Mouse (Mus musculus) right cerebral cortex, postnatal 25 days (tissue): ENCODE data around the gene Hoxb5.

Experiments used
- DNase-seq: peaks from one replicate; pipeline ENCODE4 v3.0.0; 2022

The Hoxb5 gene

DNA sequence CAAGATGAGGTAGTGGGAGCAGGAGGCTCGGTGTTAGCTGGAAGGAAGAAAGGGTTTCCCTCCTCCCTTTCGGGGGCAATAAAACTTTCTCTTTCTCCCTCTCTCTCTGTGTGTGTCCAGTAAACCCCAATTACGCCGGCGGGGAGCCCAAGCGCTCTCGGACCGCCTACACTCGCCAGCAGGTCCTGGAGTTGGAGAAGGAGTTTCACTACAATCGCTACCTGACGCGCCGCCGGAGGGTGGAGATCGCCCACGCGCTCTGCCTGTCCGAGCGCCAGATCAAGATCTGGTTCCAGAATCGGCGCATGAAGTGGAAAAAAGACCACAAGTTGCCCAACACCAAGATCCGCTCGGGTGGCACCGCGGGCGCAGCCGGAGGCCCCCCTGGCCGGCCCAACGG is 16.8 kb downstream of the Hoxb5 start:
- no peak for DNase-seq

DNA sequence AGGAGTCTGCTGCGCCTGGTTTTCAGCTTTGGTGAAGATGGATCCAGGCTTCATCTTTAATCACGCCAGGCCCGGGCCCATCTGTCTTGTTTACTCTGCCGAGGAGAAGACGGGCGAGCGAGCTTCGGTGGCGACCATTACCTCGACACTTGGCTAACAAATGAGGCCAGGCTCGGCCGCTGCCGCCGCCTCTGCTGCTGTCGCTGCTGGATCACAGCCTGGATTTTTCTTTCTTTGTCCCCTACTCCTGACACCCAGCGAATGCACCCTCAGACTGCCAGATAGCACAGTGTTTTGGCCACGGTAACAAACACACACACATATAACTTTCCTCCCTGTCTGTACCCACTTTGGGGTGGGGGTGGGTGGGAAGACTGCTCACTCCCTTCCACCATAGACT is 17.6 kb downstream of the Hoxb5 start:
- no peak for DNase-seq

DNA sequence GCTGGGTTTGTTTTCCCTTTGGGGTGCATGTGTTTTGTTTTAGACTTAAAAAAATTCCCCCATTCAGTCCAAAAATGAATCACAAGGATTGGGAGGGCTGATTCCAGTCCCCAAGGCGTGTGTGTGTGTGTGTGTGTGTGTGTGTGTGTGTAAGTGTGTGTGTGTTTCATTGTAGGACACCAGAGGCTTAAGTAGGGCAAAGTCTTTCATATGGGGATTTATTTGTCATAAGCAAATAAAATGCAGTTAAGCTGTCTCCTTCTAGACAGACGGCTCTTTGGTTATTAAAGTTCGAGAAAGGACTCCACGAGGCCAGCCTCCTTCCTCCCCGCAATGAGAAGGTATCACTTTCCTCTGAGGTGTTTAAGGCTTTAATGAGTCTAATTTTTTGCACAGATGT is 18.7 kb downstream of the Hoxb5 start:
- DNase-seq: no peak

DNA sequence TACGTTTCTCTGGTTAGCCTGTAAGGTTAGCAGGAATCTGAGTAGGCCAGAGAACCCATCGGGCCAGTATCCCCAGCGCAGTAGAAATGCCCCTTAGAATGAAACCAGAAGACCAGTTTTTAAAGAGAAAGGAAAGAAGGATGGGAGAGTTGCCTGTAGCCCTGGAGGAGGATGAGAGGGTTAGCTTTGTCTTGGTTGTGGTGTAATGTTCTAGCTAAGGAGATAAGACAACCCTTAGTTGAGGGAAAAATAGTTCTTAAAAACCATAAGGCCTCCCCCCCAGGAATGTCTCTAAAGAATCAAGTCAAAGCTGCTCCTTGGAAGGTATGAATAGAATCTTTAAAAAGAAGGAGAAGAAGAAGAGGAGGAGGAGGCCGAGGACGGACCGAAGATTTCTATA is 19.6 kb downstream of the Hoxb5 start:
- DNase-seq: no peak

DNA sequence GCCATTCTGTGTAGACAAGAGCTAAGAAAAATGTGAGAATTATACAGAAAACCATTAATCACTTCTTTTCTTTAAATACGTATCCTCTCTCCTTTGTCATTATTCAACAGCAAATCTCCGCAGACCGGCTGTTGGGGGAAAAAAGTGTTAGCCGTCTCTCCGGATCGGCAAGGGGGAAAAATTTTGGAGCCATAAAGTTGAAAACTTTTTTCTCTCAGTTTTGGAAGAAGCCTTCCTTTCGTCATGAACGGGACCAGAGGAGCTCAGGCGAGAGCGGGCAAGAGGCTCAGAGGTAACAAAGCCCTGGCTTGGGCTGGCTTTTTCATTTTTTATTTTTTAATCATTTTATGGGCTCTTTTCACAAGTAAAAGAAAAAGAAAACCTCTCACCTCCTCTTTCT is 20.0 kb downstream of the Hoxb5 start, which contains the start of gene Hoxb3:
Hoxb3 (plus strand) TSS at position 173 of the 400 bp plus-strand sequence.
- DNase-seq: no peak

DNA sequence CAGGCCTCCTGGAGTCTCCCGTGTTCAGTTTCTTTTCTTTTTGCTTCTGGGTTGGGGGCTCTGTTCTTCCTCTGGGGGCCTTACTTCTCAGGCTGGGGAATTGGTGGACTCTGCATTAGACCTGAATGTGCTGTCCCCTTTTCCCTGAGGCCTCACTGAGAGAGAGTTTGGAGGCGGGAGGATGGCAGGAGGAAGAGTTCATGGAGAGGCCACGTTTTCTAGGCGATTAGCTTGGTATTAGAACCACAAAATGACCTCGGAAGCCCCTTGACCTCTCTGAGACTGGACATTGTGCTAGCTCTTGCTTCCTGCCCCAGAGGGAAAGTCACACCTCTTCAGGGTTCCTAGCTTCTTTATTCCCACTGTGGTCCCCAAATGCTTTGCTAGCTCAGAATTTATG is 21.0 kb downstream of the Hoxb5 start:
- no peak for DNase-seq

DNA sequence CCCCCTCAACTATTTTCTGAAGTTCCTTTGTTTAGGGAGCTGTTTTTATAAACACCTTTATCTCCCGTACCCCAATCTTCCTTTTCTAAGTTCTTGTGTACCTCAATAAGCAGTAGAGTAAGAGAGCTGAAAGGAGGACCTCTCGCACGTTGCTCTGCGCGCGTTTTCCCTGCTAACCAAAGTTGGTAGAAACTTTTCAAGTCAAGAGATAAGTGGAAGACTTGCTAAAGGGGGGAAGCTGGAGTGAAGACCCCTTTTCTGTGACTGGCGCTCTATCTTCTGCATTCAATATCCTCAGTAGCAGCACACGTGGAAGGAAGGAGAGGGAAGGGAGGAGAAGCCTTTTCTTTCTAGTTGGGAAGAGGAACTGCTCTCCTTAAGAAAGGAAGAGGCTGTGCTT is 21.8 kb downstream of the Hoxb5 start:
- DNase-seq: no peak

DNA sequence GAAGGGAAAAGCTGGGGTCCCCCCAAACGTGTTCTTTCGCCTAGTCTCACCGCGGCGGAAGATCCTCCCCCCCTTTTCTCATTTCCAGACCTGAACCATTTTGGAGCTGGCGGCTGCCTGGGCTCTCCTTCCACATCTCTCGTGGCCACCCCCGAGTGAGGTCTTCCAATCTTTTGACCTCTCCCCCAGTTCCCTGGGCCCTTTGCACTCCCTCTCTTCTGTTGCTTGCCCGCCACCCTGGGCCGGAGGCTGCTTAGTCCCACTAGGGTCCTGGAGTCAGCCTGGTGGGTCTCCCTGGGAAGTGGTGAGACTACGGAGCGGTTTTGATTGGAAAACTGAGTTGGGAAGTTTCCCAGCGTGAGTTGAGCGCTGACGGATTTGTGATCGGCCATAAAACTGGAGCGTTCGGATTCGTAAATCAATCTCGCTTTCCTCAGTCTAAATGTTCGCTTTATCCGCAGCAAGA is 22.6 kb downstream of the Hoxb5 start:
- DNase-seq: no peak

DNA sequence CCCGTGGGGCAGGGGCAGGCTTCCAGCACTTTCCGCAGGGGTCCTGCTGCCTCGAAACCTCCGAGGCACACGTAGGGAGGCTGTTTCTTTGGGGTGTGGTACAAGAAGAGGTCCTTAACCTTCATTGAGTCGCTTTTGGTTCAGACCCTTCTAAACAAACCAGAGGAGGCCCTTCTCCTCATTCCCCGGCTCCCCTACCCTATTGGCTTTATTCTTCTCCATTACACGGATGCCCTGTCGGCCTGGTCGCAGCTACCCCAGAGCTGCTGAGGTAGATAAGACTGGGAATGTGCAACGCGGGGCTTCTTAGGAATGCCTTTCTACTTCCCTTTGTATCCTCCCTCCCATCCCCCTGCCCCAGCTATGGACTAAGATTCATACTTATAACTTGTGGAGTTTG is 23.6 kb downstream of the Hoxb5 start:
- no peak for DNase-seq

DNA sequence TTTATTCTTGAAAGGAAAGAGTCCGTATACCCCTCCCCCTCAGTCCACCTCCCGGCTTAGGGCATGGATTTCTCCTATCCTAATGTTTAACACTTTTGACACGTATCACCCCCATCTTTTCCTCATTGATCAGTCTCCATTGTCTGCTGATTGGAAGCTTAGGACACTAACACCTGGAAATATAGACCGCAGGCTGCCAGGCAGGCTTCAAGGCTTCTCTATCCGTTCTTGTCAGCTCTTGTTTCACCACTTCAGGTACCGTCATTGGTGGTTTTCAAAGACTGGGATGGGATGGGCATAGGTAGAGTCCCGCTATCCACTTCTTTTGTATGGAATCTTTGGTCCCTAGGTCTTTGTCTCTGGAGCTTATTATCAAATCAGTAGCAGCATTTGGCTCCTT is 24.0 kb downstream of the Hoxb5 start:
- no peak for DNase-seq

DNA sequence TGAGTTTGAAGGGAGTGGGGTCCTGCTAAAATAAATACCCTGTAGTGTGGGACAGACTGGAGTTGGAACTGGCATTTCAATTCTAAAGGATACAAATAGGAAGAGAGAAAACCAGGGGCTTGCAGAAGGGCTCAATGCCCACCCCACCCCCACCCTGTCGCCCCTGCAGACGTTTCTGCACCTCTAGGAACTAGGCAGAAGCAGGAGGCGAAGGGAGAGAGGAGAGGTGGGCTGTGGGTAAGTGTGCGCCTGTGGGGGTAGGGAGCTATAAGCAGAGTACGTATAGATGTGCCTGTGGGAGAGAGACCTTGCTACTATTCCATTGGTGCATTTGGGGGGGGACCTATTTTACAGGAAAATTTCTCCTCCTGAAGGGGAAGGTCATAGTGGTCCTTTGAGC is 24.6 kb downstream of the Hoxb5 start:
- DNase-seq: no peak

DNA sequence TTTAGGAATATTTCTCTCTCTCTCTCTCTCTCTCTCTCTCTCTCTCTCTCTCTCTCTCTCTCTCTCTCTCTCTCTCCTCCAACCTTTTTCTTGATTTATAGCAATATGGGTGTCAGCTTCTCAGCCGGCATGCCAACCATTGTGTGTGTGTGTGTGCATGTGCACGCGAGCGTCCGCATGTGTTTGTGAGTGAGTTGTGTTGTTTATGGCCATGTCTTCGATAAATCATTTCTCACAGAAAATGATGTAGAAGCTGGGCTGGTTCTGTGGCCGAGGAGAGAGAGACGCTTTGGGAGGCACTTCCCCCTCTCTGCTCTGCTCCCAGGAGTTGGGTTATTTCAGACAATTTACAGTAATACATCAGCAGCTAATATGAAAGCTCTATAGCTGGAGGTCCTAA is 25.5 kb downstream of the Hoxb5 start:
- no peak for DNase-seq

DNA sequence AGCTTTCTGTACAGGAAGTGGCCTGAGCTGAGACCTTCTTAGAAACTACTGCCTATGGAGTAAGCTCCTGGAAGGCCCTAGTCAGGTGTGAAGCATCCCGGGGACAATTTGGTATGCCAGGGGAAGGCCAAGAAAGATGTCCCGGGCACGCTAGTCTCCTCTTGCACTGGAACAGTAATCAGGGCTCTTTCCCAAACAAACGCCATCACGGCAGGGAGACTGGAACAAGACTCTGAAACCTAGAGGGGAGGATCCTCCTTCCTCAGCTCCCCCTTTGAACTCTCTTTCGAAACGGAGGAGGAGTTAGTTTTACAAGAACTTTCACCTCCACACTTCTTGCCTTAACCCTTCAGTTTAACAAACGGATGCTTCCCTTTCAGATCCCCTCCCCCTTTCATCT is 29.0 kb downstream of the Hoxb5 start:
- DNase-seq: no peak

DNA sequence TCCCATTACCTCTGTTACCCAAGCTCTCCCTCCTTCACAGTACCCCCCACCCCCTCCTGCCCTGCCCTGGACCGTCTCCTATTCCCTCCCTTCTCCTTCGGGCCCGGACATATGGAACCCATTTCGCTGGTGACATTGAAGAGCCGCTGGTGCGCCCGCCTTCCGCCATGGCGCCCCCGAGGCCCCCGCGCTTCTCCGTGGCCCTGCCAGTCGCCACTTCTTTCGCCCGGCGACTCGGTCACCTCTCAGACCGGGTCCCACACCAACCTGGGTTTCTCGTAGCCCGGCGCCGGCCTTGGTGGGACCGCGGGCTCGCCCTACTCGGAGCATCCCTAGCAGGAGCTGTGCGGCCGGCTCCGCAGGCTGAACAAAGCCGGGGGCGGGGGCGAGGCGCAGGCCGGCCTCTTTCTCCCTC is 29.5 kb downstream of the Hoxb5 start:
- DNase-seq: no peak

DNA sequence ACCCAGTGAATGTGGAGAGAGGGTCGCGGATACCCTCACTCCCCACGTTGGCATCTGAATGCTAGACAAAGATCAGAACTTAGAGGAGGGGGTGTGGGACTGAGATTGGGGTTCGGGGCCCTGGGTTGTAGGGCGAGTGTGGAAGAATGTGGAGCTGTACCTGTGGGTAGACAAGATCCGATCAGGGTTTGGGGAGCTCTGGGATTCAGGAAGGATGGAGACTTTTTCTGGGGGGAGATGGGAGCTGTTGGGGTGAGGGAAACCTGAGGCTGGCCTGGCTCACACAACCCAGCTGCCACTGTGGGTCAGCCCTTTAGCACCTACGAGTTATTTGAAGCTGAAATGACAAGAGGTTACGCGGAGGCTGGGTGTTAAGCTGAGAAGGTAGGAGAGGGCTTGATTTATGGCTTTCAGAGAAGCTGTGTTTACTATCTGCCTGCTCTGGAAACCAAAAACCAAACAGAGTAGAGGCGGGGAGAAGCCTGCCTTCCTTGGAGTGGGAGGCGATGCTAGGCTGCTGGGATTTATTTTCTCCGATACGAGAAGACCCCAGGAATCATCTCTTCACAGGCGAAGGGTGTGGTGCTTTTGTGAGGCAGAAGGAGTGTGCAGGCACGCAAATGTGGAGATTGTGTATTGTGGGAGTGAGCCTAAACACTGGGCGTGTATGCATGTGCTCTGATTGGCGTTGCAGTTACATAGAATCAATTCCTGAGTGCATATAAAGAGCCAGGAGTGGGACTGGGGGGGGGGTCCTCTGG is 30.3 kb downstream of the Hoxb5 start:
- no peak for DNase-seq

DNA sequence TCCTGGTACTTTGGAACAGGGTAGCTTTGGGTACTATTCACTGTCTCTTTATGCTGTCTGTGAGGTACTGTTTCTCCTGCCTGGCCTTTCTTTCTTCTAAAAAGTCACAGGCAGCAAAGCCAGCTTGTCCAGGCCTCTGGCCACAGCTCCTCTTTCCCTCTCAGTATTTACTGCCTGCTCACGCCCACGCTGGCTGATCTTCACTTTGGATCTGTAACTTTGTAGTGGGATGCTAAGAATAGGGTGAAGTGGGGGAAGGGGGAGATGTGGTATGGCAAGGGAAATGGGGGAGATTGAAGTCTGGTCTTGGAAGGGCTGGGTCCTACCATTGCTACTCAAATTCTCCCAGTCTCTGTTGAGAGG is 30.8 kb downstream of the Hoxb5 start:
- no peak for DNase-seq

DNA sequence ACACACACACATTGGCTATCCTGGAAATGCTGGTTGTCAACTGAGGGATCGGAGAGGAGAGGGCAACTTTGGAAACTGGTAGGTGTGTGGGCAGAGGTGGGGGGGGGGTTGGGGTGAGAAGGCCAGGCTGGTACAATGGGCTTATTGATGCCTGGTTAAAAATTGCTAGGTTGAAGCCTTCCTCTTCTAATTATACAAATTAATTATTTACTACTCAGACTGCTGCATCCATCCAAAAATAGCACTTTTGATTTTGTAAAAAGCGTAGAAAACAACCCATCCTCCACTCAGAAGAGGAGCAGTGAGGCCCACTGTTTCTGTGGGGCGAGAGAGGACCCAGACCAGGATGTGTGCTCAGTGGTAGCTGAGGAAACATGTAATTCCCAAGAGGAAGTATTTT is 31.9 kb downstream of the Hoxb5 start:
- no peak for DNase-seq

DNA sequence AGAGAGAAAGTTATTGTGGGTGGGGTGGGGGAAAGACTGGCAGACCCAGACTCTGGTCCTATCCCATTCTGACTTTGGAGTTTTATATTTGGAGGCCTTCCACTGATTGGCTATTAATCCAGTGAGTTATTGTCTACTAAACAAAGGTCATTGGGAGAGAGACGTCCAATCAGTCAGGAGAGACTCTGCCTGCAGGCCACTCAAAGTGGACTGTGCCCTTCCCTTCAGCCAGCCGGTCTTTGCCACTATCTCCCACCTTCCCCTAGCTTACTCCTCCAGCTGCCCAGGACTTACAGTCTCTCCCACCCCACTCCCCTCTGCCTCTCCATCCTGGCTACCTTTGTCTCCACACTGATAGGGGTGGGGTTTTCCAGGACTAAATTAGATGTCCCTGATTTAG is 33.5 kb downstream of the Hoxb5 start:
- no peak for DNase-seq

DNA sequence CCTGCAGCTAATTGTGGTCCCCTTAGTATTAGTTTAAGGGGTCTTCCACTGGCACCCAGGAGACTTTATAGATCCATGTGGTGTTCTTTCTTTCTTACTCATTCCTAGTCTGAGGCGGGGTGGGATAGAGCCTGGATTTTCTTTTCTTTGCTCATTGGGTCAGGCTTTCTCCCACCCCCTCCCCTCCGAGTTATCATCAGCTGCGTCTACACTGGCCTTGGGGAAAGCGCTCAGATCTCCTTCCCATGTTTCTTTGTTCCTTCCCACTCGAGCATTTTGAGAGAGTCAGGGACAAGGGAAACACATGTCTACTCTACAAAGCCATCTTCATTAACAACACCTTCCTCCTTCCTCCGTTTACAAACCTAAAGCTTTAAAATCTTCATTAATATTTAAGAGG is 33.9 kb downstream of the Hoxb5 start:
- DNase-seq: no peak

DNA sequence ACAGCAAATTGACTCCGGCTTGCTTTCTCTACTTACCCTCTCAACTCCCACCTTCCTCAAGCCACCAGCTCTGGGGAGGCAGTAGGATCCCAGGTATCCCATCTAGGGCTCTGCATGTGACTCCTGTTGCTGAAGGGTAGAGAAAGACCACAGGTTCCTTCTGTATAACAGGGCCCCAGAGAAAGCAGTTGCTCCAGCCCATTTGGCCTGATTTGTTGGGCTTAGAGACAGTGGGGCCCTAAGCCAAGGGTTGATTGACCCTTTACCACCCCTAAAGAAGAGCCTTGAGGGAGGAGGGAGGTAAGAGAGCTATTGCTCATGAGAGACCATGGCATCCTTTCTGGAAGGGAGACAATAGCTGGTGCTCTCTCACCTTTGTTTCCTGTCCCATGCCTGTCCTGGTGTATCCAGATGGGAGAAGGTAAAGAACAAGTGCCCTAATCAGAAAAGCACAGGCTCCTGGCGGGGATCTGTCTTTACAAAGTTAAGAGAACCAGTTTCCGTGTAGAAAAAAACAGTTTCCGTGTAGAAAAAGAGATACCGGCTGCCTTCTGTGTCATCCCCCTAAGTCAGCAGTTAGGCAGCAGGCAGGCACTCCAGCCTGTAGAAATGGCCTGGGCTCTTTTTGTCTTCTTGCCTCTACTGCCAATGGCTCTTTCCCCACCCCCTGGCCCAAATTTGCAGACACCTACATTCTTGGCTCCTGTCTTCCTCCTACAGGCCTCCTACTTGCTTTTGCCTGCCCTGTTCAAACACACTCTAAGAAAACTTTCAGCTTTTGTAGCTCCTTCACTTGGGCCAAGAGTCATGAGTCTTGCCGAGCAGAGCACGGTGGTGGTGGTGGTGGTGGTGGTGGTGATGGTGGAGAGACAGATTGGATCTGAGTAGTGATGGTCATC is 36.1 kb downstream of the Hoxb5 start:
- DNase-seq: no peak

DNA sequence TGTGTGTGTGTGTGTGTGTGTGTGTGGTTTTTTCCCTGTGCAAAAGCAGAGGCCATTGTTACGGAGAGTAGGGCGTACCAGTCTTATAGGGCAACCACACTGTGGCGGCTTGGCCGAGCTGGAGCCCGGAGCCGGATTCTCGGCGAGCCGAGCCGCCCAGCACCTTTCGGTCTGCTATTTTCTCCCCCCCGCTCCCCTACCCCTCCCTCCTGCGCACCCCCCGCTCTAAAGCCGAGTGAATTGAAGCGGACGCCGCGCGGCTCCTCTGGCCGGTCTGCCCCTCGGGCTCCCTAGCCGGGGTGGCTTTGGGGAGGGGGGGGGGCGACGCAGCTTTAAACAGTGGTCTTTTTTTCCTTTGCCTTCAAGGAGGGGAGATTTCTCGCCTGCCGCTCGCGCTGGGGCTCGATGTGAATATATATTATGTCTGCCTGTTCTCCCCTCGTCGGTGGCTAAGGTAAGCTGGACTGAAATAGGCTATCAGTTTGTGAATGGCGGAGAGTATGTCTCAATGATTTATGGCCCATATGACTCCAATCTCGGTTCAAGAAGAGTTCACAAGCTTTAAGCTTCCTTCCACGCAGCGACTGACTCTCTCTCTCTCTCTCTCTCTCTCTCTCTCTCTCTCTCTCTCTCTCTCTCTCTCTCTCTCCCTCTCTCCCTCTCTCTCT is 37.7 kb downstream of the Hoxb5 start:
- DNase-seq: no peak

DNA sequence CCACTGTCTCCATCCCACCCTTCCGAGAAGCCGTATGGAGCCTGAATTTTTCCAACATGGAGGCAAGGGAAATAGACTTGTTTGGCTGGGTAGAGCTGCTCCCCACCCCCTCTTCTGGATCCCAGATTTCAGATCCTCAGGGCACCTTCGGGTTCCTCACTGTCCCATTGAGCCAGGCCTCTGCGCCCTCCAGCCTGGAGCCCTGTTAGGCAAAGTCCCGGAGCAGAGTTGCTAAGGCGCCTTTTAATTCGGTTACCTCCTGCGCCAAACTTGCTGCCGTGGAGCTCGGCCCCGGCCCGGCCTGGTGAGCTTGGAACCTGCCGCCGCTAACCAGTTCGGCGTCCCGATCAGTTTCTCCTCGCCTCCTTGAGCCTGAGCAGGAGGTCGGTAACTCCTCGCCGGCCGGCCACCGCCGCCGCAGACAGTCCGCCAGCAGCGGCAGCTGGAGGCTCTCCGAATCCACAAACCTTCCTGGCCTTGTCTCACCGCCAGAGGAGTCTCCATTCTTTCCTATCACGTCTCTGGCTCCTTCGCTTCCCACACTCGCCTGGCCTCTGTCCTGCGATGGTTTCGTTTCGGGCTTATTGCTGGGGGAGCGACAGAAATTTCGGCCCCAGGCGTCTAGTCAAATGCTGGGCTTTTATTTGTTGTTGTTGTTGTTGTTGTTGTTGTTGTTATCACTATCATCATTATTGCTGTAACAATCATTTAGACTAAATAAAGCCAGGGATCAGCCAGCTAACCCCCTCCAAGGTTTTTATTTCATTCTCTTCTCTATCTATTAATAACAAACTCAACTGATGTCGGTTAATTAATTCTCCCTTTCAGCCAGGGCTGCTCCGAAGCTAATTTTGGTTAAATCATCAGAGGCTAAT is 38.8 kb downstream of the Hoxb5 start:
- DNase-seq: no peak

DNA sequence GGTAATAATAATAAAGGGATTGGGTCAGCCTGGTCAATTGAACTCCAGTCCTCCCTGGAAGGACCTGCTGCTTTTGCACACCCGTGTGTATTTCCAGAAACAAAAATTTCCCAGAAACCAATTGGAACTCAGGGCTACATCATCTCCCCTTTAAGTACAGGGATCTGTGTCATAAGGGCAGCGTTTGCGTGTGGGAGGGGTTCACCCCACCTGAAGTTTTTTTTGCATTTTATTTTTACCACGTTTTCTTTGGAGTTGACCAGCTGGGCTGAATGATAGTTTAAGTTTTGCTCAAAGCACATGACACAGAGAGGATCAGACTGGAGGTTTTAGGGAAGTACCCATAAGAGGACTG is 39.4 kb downstream of the Hoxb5 start:
- no peak for DNase-seq
